19 mouse cellular contexts compared by ENCODE assay signal in genomic region chr4:84566123-84566522, GRCm38 (mm10).
DNase-seq lines count a peak whose midpoint lies in the region; ATAC-seq lines count a peak whose summit lies in the region.
"Had no signal": no experiment of that assay in that cellular context is flagged by ENCODE, and none has a peak within 500 bp of the region (broad histone marks: within the 10 kb centered on the region; RNA-seq: fewer than 3 reads in every experiment).

No protein-coding gene starts in this region.

- no peak overlapping the region for H3K27ac ChIP-seq in lung, embryonic 16.5 days (ENCODE audit: low read length)
- H3K27ac ChIP-seq: embryonic facial prominence, embryonic 12.5 days; forebrain, embryonic 15.5 days; heart, embryonic 13.5 days; hindbrain, embryonic 15.5 days had no signal

- peaks cover 3% of the 10 kb centered on the region; the same call in 1 of the 2 replicates for H3K4me1 ChIP-seq in lung, embryonic 16.5 days (replicated peaks; ENCODE audit: control insufficient read depth, insufficient read depth, low read length)
- H3K4me1 ChIP-seq: forebrain, embryonic 15.5 days; hindbrain, embryonic 15.5 days had no signal

- no peaks in the 10 kb centered on the region for H3K9me3 ChIP-seq in lung, embryonic 16.5 days (ENCODE audit: control insufficient read depth, low read length)
- H3K9me3 ChIP-seq: embryonic facial prominence, embryonic 12.5 days; forebrain, embryonic 15.5 days; heart, embryonic 13.5 days; hindbrain, embryonic 15.5 days had no signal

- no peak overlapping the region for H3K9ac ChIP-seq in lung, embryonic 16.5 days (ENCODE audit: low read length)
- H3K9ac ChIP-seq: embryonic facial prominence, embryonic 12.5 days; forebrain, embryonic 15.5 days; heart, embryonic 13.5 days; hindbrain, embryonic 15.5 days had no signal

- H3K27me3 ChIP-seq in lung, embryonic 16.5 days (ENCODE audit: control insufficient read depth, insufficient read depth, low read depth, low read length) = no peaks in the 10 kb centered on the region; the same call in none of the 2 replicates
- H3K27me3 ChIP-seq: embryonic facial prominence, embryonic 12.5 days; forebrain, embryonic 15.5 days; heart, embryonic 13.5 days; hindbrain, embryonic 15.5 days; Patski had no signal

- peak; percentile 63 for DNase-seq in heart, adult 11 months
- no peak for DNase-seq in heart, adult 18-20 months
- no peak for DNase-seq in lung, postnatal 4 days
- DNase-seq in R1 (ENCODE audit: low read depth, low spot score) = peak; percentile 16
- no peak for DNase-seq in retina, postnatal 1 day
- DNase-seq: adrenal gland, adult 2 months; adrenal gland, postnatal 25 days; cerebellum, adult 2 months; cerebellum, postnatal 10 days; embryo, embryonic 11 days; gastrocnemius, postnatal 10 days; heart, postnatal 36 days had no signal

- no peak overlapping the region for H3K4me3 ChIP-seq in lung, embryonic 16.5 days (ENCODE audit: low read length)
- H3K4me3 ChIP-seq: embryonic facial prominence, embryonic 12.5 days; forebrain, embryonic 15.5 days; heart, embryonic 13.5 days; hindbrain, embryonic 15.5 days had no signal

- 9% methylated on average over 8 of the region's 8 CpGs for WGBS in lung, embryonic 16.5 days

- H3K36me3 ChIP-seq in lung, embryonic 16.5 days (ENCODE audit: control insufficient read depth, insufficient read depth, low read length) = no peaks in the 10 kb centered on the region
- H3K36me3 ChIP-seq: embryonic facial prominence, embryonic 12.5 days; forebrain, embryonic 15.5 days; heart, embryonic 13.5 days; hindbrain, embryonic 15.5 days had no signal

- H3K4me2 ChIP-seq in lung, embryonic 16.5 days (ENCODE audit: low read depth, low read length) = no peak overlapping the region
- H3K4me2 ChIP-seq: embryonic facial prominence, embryonic 12.5 days; forebrain, embryonic 15.5 days; heart, embryonic 13.5 days; hindbrain, embryonic 15.5 days had no signal

- ATAC-seq in lung, embryonic 16.5 days (ENCODE audit: low read depth) = peak; percentile 52; the same call in 1 of the 2 replicates
- ATAC-seq: forebrain, embryonic 15.5 days; intestine, embryonic 16.5 days; Patski had no signal

Comparison
In these comparisons a context has a peak if more than half of its experiments do, and no peak if none do; other contexts are left out.
1. DNase-seq: peak in heart, adult 11 months (single experiment) and R1 (single experiment); none in heart, adult 18-20 months (0 of 2), lung, postnatal 4 days (0 of 2) and retina, postnatal 1 day (single experiment).